Mouse (Mus musculus) kidney, adult 2 months (tissue): ENCODE data around the gene Eral1.
"Not testable (repeated sequence)": the region's sequence is repeated elsewhere in the genome, so short reads cannot be mapped to it uniquely, and the experiment has no call there.

Experiments
- CTCF ChIP-seq: fragments of 200-500 bp; conservative IDR thresholded peaks from 2 replicates; pipeline ENCODE4 v1.5.1; 2011; ENCODE audit warnings: low read depth, mild to moderate bottlenecking, control low read depth, low read length, moderate library complexity, mixed read lengths; ENCODE audit not compliant: insufficient read depth, insufficient read length
- POLR2A ChIP-seq: fragments of 200-500 bp; IDR thresholded peaks from one replicate; pipeline ENCODE4 v1.6.1; 2011; ENCODE audit warnings: low read depth, low read length, control low read depth

GRCm38 (mm10) chr11:78048637-78049036, 31.5 kb downstream of the Eral1 start:
- not testable (repeated sequence) for TF ChIP-seq CTCF, POLR2A
